10 mouse cellular contexts compared by ENCODE assay signal in the genomic region with DNA sequence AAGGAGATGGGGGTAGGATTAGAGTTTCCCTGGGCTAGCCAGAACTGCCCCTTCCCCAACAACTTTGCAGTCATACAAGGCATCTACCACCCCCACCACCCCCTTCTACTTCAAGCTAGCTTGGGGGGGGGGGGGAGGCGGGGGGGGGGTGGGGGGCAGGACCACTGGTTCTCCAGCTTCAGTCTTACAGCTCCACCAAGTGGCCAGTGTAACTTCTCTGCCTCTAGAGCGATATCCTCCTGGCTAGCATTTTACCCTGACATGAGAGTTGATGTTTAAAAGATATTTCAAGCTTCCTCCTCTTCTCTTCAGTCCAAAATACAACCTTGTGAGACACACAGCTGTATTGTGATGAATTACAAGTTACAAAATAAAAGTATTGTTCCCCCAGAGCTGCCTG.
DNase-seq lines count a peak whose midpoint lies in the region; ATAC-seq and TF ChIP-seq lines count a peak whose summit lies in the region.
"Had no signal": no experiment of that assay in that cellular context is flagged by ENCODE, and none has a peak within 500 bp of the region (broad histone marks: within the 10 kb centered on the region; RNA-seq: fewer than 3 reads in every experiment).

No protein-coding gene starts in this region.

- peak; percentile 31; the same call in 1 of the 2 replicates for TF ChIP-seq CTCF in G1E (IDR thresholded peaks at IDR 0.05; ENCODE audit: low read depth, low read length)

- no peak overlapping the region for H3K4me3 ChIP-seq in G1E (ENCODE audit: low read depth, low read length)
- no peak overlapping the region for H3K4me3 ChIP-seq in midbrain, embryonic 15.5 days

- peaks cover 12% of the 10 kb centered on the region for H3K4me1 ChIP-seq in G1E (ENCODE audit: insufficient read depth, low read depth, low read length)
- 0 out of 2 replicates have a peak, but pooled peaks cover 4% of the 10 kb centered on the region for H3K4me1 ChIP-seq in midbrain, embryonic 15.5 days

- peaks cover 7% of the 10 kb centered on the region; the same call in 1 of the 2 replicates for H3K27me3 ChIP-seq in G1E (ENCODE audit: insufficient read depth, low read length)
- no peaks in the 10 kb centered on the region for H3K27me3 ChIP-seq in midbrain, embryonic 15.5 days (replicated peaks)

- 42% methylated on average over 2 of the region's 2 CpGs for WGBS in midbrain, embryonic 15.5 days

- H3K27ac ChIP-seq in midbrain, embryonic 15.5 days = no peak overlapping the region

- H3K9ac ChIP-seq in midbrain, embryonic 15.5 days = no peak overlapping the region

- H3K36me3 ChIP-seq in G1E (replicated peaks) = no peaks in the 10 kb centered on the region
- H3K36me3 ChIP-seq in midbrain, embryonic 15.5 days (replicated peaks) = no peaks in the 10 kb centered on the region

- ATAC-seq in G1E (ENCODE audit: extremely low read depth, insufficient number of reproducible peaks, low FRiP score, poor library complexity, severe bottlenecking) = no peak
- no peak for ATAC-seq in midbrain, embryonic 15.5 days (replicated peaks)

- no peaks in the 10 kb centered on the region for H3K9me3 ChIP-seq in G1E (replicated peaks)
- H3K9me3 ChIP-seq in midbrain, embryonic 15.5 days = no peaks in the 10 kb centered on the region

- no peak overlapping the region for H3K4me2 ChIP-seq in midbrain, embryonic 15.5 days

- DNase-seq in cerebellum, postnatal 10 days = peak; percentile 72 to 74
- no peak for DNase-seq in cerebellum, adult 11-12 months
- peak; percentile 39 to 58 for DNase-seq in layer of hippocampus, postnatal 10 days (ENCODE audit: low spot score in 2 of 2)
- DNase-seq in layer of hippocampus, adult 8-10 months (ENCODE audit: low spot score in 2 of 2) = no peak
- no peak for DNase-seq in G1E (ENCODE audit: low spot score)
- DNase-seq in kidney, postnatal 4 days = peak; percentile 63 to 66
- no peak for DNase-seq in urinary bladder, postnatal 36 days (ENCODE audit: low spot score in 2 of 2)
- DNase-seq: embryo, embryonic 11 days; gastrocnemius, postnatal 25 days had no signal

Comparison
In these comparisons a context has a peak if more than half of its experiments do, and no peak if none do; other contexts are left out.
1. DNase-seq: peak in cerebellum, postnatal 10 days (2 of 2), layer of hippocampus, postnatal 10 days (2 of 2) and kidney, postnatal 4 days (2 of 2); none in cerebellum, adult 11-12 months (single experiment), layer of hippocampus, adult 8-10 months (0 of 2), G1E (single experiment) and urinary bladder, postnatal 36 days (0 of 2).